Mouse (Mus musculus) heart, postnatal 0 days (tissue): ENCODE measurements around the gene Fis1. TPM values are rescaled to one million over a fixed set of nuclear protein-coding genes. Genes with fewer than 3 reads are reported as not detected.
A peak's percentile ranks its signal among the peaks of the same experiment; 100 is the strongest.

Experiments
- ATAC-seq: fragments of 200-750 bp; cut with Nextera tagmentation; 2 replicates; pipeline ENCODE4 v1.8.0; 2017; ENCODE audit warnings: low read depth, moderate number of reproducible peaks, moderate library complexity; ENCODE audit not compliant: insufficient read depth
- DNase-seq: peaks from one replicate; pipeline ENCODE4 v3.0.0-alpha.2; 2016; ENCODE audit warnings: low spot score
- H3K27ac ChIP-seq: fragments of 300-500 bp; sonication (generic); 2 replicates; pipeline ENCODE4 v1.5.1; 2014; ENCODE audit warnings: low read depth, mild to moderate bottlenecking
- H3K27me3 ChIP-seq: fragments of 300-500 bp; sonication (generic); 2 replicates; pipeline ENCODE4 v1.6.1; 2014; ENCODE audit warnings: low read length, mixed read lengths; ENCODE audit not compliant: control insufficient read depth, insufficient read depth
- H3K36me3 ChIP-seq: fragments of 300-500 bp; sonication (generic); replicated peaks from 2 replicates; pipeline ENCODE4 v1.6.1; 2014; ENCODE audit warnings: low read length, mixed read lengths; ENCODE audit not compliant: control insufficient read depth, insufficient read depth
- H3K4me1 ChIP-seq: fragments of 300-500 bp; sonication (generic); 2 replicates; pipeline ENCODE4 v1.6.1; 2014; ENCODE audit warnings: antibody characterized with exemption; ENCODE audit not compliant: control insufficient read depth, insufficient read depth
- H3K4me2 ChIP-seq: fragments of 300-500 bp; sonication (generic); 2 replicates; pipeline ENCODE4 v1.6.1; 2014; ENCODE audit warnings: low read depth, mild to moderate bottlenecking, low read length, moderate library complexity
- H3K4me3 ChIP-seq: fragments of 300-500 bp; sonication (generic); 2 replicates; pipeline ENCODE4 v1.5.1; 2014; ENCODE audit warnings: low read depth, low read length
- H3K9ac ChIP-seq: fragments of 300-500 bp; sonication (generic); replicated peaks from 2 replicates; pipeline ENCODE4 v1.6.1; 2014; ENCODE audit warnings: low read depth, low read length, mixed read lengths
- H3K9me3 ChIP-seq: fragments of 300-500 bp; sonication (generic); replicated peaks from 2 replicates; pipeline ENCODE4 v1.6.1; 2016; ENCODE audit warnings: low read length; ENCODE audit not compliant: control insufficient read depth
- CTCF ChIP-seq: IDR thresholded peaks from 2 replicates; pipeline ENCODE4 v1.5.1; 2016; ENCODE audit warnings: antibody characterized with exemption, control low read depth, low read depth
- EP300 ChIP-seq: IDR thresholded peaks from 2 replicates; pipeline ENCODE4 v1.6.1; 2016; ENCODE audit warnings: antibody characterized with exemption, low read depth
- whole genome bisulfite sequencing: fragments of 180-500 bp; shearing (Covaris S2); extraction: QIAGEN DNeasy Blood & Tissue Kit; methylation state at CpG from one replicate; pipeline ENCODE4 v1.1.7; 2014; 5-methylcytosine and 5-hydroxymethylcytosine counted together
- polyA plus RNA-seq: library from polyadenylated mRNA; unstranded; fragments of >200 nt; fragmentation: Nextera tagmentation; extraction: Ambion mirVana; gene quantifications from 2 replicates; pipeline ENCODE4 v1.2.1, GENCODE M21; 2015
- total RNA-seq: library from RNA; depleted of rRNA; stranded (reverse); fragments of >200 nt; gene quantifications from 2 replicates; pipeline ENCODE4 v1.2.3, GENCODE M21; 2014; ENCODE audit warnings: low replicate concordance

Gene Fis1
- total and polyA plus RNA-seq, 2 experiments from 2014 or later: 143 to 249 TPM

DNA sequence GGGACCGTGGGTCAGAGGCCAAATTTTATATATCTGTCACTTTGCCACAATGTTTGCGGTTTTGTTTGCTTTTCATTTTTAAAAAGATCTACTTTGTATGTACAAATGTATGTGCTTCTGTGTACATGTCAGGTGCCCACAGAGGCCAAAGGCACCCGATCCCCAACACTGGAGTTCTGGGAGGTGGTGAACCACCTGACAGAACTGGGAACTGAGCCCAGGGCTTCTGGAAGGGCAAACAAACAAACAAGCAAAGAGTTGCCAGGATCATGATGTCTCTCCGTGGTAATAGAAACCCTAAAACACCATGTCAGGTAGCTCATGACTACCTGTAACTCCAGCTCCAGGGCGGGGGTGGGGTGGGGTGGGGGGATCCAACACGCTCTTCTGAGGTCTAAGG lies 7.0 kb downstream of the Fis1 start:
- Histone ChIP-seq H3K4me1 (no peaks in the 10 kb centered on the region; the same call in 1 of the 2 replicates), H3K4me2 (no peak overlapping the region), H3K27ac (no peak overlapping the region), H3K36me3 (peaks cover 26% of the 10 kb centered on the region), H3K9me3 (no peaks in the 10 kb centered on the region), H3K4me3 (no peak overlapping the region), H3K9ac (no peak overlapping the region), H3K27me3 (no peaks in the 10 kb centered on the region)
- WGBS: 92% methylated on average over 6 of the region's 6 CpGs
- no peak for TF ChIP-seq CTCF
- no peak for TF ChIP-seq EP300
- DNase-seq (no peak), ATAC-seq (no peak)

DNA sequence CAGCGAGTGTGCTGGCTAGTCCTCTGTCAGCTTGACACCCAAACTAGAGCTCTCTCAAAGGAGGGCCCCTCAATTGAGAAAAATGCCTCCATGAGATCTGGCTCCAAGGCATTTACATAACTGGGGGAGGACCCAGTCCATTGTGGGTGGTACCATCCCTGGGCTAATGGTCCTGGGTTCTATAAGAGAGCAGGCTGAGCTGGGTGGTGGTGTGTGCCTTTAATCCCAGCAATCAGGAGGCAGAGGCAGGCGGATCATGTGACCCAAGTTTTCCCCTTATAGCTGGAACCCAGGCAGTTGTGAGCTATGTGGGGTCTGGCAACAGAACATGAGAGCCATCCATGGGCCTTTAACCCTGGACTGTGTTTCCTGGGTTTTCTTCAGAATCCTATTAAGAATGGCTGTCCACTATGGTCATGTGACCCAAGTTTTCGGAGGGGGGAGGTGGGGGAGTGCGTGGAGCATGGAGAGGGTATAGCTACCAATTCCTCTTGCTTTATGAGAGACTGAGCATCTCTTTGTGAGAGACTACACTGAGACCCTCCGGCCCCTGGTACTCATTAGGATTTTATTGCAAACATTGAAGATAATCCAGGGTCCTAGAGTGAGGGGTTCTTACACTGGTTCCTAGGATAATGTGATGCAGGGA lies 8.4 kb downstream of the Fis1 start:
- Histone ChIP-seq H3K36me3 (peaks cover 40% of the 10 kb centered on the region), H3K4me2 (peak overlapping the region; percentile 86), H3K4me3 (peak overlapping the region; percentile 84), H3K9me3 (no peaks in the 10 kb centered on the region), H3K27me3 (no peaks in the 10 kb centered on the region), H3K27ac (peak overlapping the region; percentile 88), H3K4me1 (peaks cover 9% of the 10 kb centered on the region; the same call in 1 of the 2 replicates), H3K9ac (peak overlapping the region; percentile 79)
- ATAC-seq (no peak), DNase-seq (no peak)
- WGBS: 24% methylated on average over 5 of the region's 5 CpGs
- TF ChIP-seq CTCF: no peak
- TF ChIP-seq EP300: no peak

DNA sequence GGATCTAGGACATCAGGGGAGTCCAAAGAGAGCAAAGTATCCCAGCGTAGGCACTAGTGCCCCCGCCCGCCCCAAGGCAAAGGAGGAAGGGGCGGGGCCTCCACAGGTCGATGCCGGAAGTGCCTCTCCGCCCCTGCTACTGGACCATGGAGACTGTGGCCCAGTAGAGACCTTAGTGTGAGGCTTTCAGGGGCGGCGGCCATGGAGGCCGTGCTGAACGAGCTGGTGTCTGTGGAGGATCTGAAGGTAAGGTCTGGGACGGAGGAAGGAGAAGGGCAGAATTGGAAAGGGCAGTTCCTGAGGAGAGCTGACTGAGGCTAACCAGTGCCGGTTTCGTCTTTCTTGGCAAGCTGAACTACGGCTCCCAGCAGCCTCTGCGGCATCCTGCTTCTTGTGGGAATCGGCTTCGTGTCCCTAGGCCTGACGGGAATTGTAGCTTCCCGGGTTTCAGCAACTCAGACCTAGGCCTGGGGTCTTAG lies 8.9 kb downstream of the Fis1 start:
- Histone ChIP-seq H3K4me2 (peak overlapping the region; percentile 86), H3K4me3 (peak overlapping the region; percentile 84), H3K36me3 (peaks cover 41% of the 10 kb centered on the region), H3K27me3 (no peaks in the 10 kb centered on the region), H3K9me3 (no peaks in the 10 kb centered on the region), H3K4me1 (peaks cover 14% of the 10 kb centered on the region; the same call in 1 of the 2 replicates), H3K27ac (peak overlapping the region; percentile 88), H3K9ac (peak overlapping the region; percentile 79)
- under 1% methylated on average over 20 of the region's 20 CpGs for WGBS
- DNase-seq: peak; percentile 91
- ATAC-seq: peak; percentile 89
- no peak for TF ChIP-seq EP300
- TF ChIP-seq CTCF: peak; percentile 6; the same call in 1 of the 2 replicates

DNA sequence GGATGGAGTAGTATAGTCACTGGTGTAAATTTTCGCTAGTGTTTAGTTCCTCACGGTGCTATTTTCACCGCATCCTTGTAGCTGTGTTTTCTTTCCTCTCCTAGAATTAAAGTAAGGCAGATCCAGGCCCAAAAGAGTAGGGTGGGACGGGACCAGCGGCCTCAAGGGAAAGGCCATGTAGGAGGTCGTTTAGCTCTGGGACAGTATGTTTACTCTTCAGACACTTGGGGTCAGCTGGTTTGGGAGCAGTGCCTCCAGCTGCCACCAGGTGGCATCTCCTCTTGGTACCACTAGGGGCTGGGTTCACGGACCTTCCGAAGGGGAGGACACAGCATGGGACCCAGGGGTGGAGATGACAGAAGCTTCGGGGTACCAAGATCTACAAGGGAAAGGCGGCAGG lies 9.4 kb downstream of the Fis1 start:
- Histone ChIP-seq H3K9ac (peak overlapping the region; percentile 79), H3K27me3 (no peaks in the 10 kb centered on the region), H3K9me3 (no peaks in the 10 kb centered on the region), H3K4me3 (peak overlapping the region; percentile 84), H3K36me3 (peaks cover 37% of the 10 kb centered on the region), H3K4me2 (peak overlapping the region; percentile 86), H3K27ac (peak overlapping the region; percentile 88), H3K4me1 (peaks cover 18% of the 10 kb centered on the region; the same call in 1 of the 2 replicates)
- peak; percentile 85 for DNase-seq
- ATAC-seq: peak; percentile 76
- TF ChIP-seq CTCF (peak; percentile 91), EP300 (no peak)
- WGBS: 1% methylated on average over 10 of the region's 10 CpGs

DNA sequence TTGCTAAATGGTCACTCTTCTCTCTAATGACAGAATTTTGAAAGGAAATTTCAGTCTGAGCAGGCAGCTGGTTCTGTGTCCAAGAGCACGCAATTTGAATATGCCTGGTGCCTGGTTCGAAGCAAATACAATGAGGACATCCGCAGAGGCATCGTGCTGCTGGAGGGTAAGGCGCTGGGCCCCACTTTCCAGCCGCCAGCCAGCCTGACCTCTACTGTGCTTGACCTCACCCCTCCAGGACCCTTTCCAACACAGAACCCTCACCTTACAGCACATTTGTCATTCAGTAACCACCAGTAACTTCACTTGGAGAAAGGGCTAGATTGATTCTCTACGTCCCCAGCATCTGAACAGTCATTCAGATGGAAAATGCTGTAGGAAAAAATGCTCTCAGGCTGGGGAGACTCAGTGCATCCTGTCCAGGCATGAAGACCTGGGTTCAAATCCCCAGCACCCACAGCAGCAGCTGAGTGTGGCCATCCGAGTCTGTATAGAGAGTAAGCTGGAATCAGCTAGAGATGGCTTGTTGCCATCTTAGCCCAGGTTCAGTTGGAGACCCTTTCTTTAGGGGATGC lies 10.0 kb downstream of the Fis1 start:
- DNase-seq (no peak), ATAC-seq (no peak)
- H3K36me3 ChIP-seq: peaks cover 34% of the 10 kb centered on the region
- no peaks in the 10 kb centered on the region for H3K27me3 ChIP-seq
- no peak overlapping the region for H3K9ac ChIP-seq
- no peak for TF ChIP-seq CTCF
- no peak for TF ChIP-seq EP300
- H3K9me3 ChIP-seq: no peaks in the 10 kb centered on the region
- no peak overlapping the region for H3K27ac ChIP-seq
- peak overlapping the region; percentile 86 for H3K4me2 ChIP-seq
- H3K4me1 ChIP-seq: peaks cover 21% of the 10 kb centered on the region; the same call in 1 of the 2 replicates
- WGBS: 73% methylated on average over 8 of the region's 8 CpGs
- H3K4me3 ChIP-seq: peak overlapping the region; percentile 84
